Mouse (Mus musculus): ENCODE measurements around the gene Clca3a2. TPM values are rescaled to one million over a fixed set of nuclear protein-coding genes. Genes with fewer than 3 reads are reported as not detected.
"Not testable (repeated sequence)": the region's sequence is repeated elsewhere in the genome, so short reads cannot be mapped to it uniquely, and the experiment has no call there.

The Clca3a2 gene
- polyA plus RNA-seq, 1 experiment from 2014 or later = 0.08 TPM

- WGBS = 34% methylated on average over 3 of the region's 3 CpGs
- H3K27me3 ChIP-seq (replicated peaks; ENCODE audit: control insufficient read depth, insufficient read depth, low read length) = no peaks in the 10 kb centered on the region
Observed at GRCm38 (mm10) chr3:144811821-144812220, 7.5 kb downstream of the Clca3a2 start.

GRCm38 (mm10) chr3:144808153-144808925, 11.0 kb downstream of the Clca3a2 start:
- not testable (repeated sequence) for H3K4me1 ChIP-seq (replicated peaks; ENCODE audit: control insufficient read depth, insufficient read depth, low read length); H3K36me3 ChIP-seq (ENCODE audit: control insufficient read depth, insufficient read depth); H3K4me3 ChIP-seq (ENCODE audit: low read depth, low read length); H3K9ac ChIP-seq (ENCODE audit: low read depth, low read length); H3K27ac ChIP-seq (ENCODE audit: low read depth, low read length); H3K27me3 ChIP-seq (replicated peaks; ENCODE audit: control insufficient read depth, insufficient read depth, low read length); H3K9me3 ChIP-seq (ENCODE audit: control insufficient read depth); ATAC-seq; H3K4me2 ChIP-seq (replicated peaks; ENCODE audit: low read depth)
- whole genome bisulfite sequencing = 74% methylated on average over 14 of the region's 17 CpGs

More at GRCm38 (mm10) chr3:144811821-144812220, 7.5 kb downstream of the Clca3a2 start:
- Histone ChIP-seq H3K9me3 (ENCODE audit: control insufficient read depth) (no peaks in the 10 kb centered on the region), H3K36me3 (ENCODE audit: control insufficient read depth, insufficient read depth) (no peaks in the 10 kb centered on the region), H3K27ac (ENCODE audit: low read depth, low read length) (no peak overlapping the region), H3K9ac (ENCODE audit: low read depth, low read length) (no peak overlapping the region), H3K4me1 (replicated peaks; ENCODE audit: control insufficient read depth, insufficient read depth, low read length) (no peaks in the 10 kb centered on the region), H3K4me2 (replicated peaks; ENCODE audit: low read depth) (no peak overlapping the region), H3K4me3 (ENCODE audit: low read depth, low read length) (no peak overlapping the region)
- TF ChIP-seq CTCF (IDR thresholded peaks at IDR 0.05; ENCODE audit: low read depth) = peak; percentile 53
- ATAC-seq = no peak

- not testable (repeated sequence) for H3K9ac ChIP-seq (ENCODE audit: low read depth, low read length); H3K9me3 ChIP-seq (ENCODE audit: control insufficient read depth); ATAC-seq; H3K4me1 ChIP-seq (replicated peaks; ENCODE audit: control insufficient read depth, insufficient read depth, low read length); H3K27me3 ChIP-seq (replicated peaks; ENCODE audit: control insufficient read depth, insufficient read depth, low read length); H3K27ac ChIP-seq (ENCODE audit: low read depth, low read length); H3K4me2 ChIP-seq (replicated peaks; ENCODE audit: low read depth); H3K4me3 ChIP-seq (ENCODE audit: low read depth, low read length); H3K36me3 ChIP-seq (ENCODE audit: control insufficient read depth, insufficient read depth)
- WGBS = 78% methylated on average over 2 of the region's 2 CpGs
Observed at GRCm38 (mm10) chr3:144806626-144807025, 12.7 kb downstream of the Clca3a2 start.

GRCm38 (mm10) chr3:144801861-144802260, 17.4 kb downstream of the Clca3a2 start:
- no peaks in the 10 kb centered on the region for H3K36me3 ChIP-seq (ENCODE audit: control insufficient read depth, insufficient read depth)
- peak; percentile 68 for TF ChIP-seq CTCF (IDR thresholded peaks at IDR 0.05; ENCODE audit: low read depth)
- H3K27ac ChIP-seq (ENCODE audit: low read depth, low read length) = no peak overlapping the region
- 38% methylated on average over 8 of the region's 8 CpGs for WGBS
- ATAC-seq = no peak
- H3K9me3 ChIP-seq (ENCODE audit: control insufficient read depth) = no peaks in the 10 kb centered on the region
- H3K27me3 ChIP-seq (replicated peaks; ENCODE audit: control insufficient read depth, insufficient read depth, low read length) = no peaks in the 10 kb centered on the region
- H3K4me1 ChIP-seq (replicated peaks; ENCODE audit: control insufficient read depth, insufficient read depth, low read length) = no peaks in the 10 kb centered on the region
- no peak overlapping the region for H3K9ac ChIP-seq (ENCODE audit: low read depth, low read length)
- no peak overlapping the region for H3K4me2 ChIP-seq (replicated peaks; ENCODE audit: low read depth)
- H3K4me3 ChIP-seq (ENCODE audit: low read depth, low read length) = no peak overlapping the region

GRCm38 (mm10) chr3:144785181-144786148, 33.8 kb downstream of the Clca3a2 start:
- 69% methylated on average over 11 of the region's 11 CpGs for WGBS
- no peaks in the 10 kb centered on the region for H3K36me3 ChIP-seq (ENCODE audit: control insufficient read depth, insufficient read depth)
- no peak overlapping the region for H3K27ac ChIP-seq (ENCODE audit: low read depth, low read length)
- no peak for ATAC-seq
- no peaks in the 10 kb centered on the region for H3K27me3 ChIP-seq (replicated peaks; ENCODE audit: control insufficient read depth, insufficient read depth, low read length)
- no peak overlapping the region for H3K9ac ChIP-seq (ENCODE audit: low read depth, low read length)
- H3K4me1 ChIP-seq (replicated peaks; ENCODE audit: control insufficient read depth, insufficient read depth, low read length) = no peaks in the 10 kb centered on the region
- TF ChIP-seq CTCF (IDR thresholded peaks at IDR 0.05; ENCODE audit: low read depth) = no peak
- H3K4me3 ChIP-seq (ENCODE audit: low read depth, low read length) = no peak overlapping the region
- no peak overlapping the region for H3K4me2 ChIP-seq (replicated peaks; ENCODE audit: low read depth)
- H3K9me3 ChIP-seq (ENCODE audit: control insufficient read depth) = no peaks in the 10 kb centered on the region

GRCm38 (mm10) chr3:144765161-144765560, 54.1 kb downstream of the Clca3a2 start:
- 0 out of 2 replicates have a peak, but pooled peaks cover 5% of the 10 kb centered on the region for H3K4me1 ChIP-seq (replicated peaks; ENCODE audit: control insufficient read depth, insufficient read depth, low read length)
- H3K9ac ChIP-seq (ENCODE audit: low read depth, low read length) = no peak overlapping the region
- H3K4me2 ChIP-seq (replicated peaks; ENCODE audit: low read depth) = no peak overlapping the region
- no peak for TF ChIP-seq CTCF (IDR thresholded peaks at IDR 0.05; ENCODE audit: low read depth)
- H3K4me3 ChIP-seq (ENCODE audit: low read depth, low read length) = no peak overlapping the region
- ATAC-seq = no peak
- H3K27me3 ChIP-seq (replicated peaks; ENCODE audit: control insufficient read depth, insufficient read depth, low read length) = no peaks in the 10 kb centered on the region
- 89% methylated on average over 4 of the region's 4 CpGs for WGBS
- no peaks in the 10 kb centered on the region for H3K36me3 ChIP-seq (ENCODE audit: control insufficient read depth, insufficient read depth)
- H3K9me3 ChIP-seq (ENCODE audit: control insufficient read depth) = no peaks in the 10 kb centered on the region
- no peak overlapping the region for H3K27ac ChIP-seq (ENCODE audit: low read depth, low read length)

All from intestine, postnatal 0 days (tissue).